Mouse (Mus musculus): ENCODE data around the gene Mrpl37.

Mrpl37 gene

GRCm38 (mm10) chr4:107019027-107019426, 47.6 kb downstream of the Mrpl37 start:
- no peak for DNase-seq (ENCODE audit: low spot score)

GRCm38 (mm10) chr4:107018521-107018920, 48.1 kb downstream of the Mrpl37 start:
- DNase-seq (ENCODE audit: low spot score) = no peak

GRCm38 (mm10) chr4:107017257-107017656, 49.4 kb downstream of the Mrpl37 start:
- DNase-seq (ENCODE audit: low spot score) = no peak

DNA sequence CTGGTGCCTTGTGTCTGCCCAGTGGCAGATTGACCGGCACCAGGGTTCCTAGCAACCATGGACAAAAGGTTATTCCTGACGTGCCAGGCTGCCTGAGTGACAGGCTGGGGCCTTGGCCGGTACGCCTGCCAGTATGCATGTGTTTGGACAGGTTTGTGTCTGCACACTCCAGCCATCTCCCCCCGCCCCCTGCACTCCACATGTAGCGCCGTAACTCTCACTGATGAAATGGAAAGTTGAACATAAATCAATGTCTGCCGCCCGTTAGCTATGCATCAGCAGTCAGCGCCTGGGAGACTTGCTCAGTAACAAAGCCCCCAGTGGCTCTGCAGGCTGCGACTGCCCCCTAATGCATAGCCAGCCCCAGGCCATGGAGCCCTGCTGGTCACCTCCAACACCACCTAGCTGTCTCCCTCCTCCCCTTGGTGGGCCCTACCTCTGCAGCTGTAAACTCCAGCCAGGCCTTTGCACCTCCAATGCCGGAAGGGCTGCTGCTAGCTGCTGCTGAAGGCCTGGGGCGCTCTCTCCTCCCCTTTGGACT, 50.6 kb downstream of the Mrpl37 start:
- DNase-seq (ENCODE audit: low spot score) = no peak

DNA sequence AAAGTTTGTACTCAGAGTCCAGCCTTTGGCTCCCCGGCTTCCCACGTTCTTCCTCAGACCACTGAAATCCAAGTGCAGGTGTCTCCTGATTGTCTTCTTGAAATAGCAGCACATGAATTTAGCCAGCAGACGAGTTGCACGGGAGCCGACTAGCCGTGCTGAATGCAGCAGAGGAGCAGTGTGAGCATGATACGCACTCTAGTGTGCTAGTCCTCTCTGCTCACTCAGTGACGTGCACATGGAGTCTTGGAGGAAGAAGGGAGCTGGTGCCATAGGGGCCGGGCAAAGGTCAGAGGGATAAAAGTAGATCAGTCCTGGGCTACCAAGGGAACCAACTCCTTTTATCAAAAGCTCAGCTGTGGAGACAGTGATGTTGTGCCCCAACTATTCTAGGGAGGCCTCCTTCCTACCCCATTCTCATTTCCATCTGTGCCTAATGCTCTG, 52.8 kb downstream of the Mrpl37 start:
- no peak for DNase-seq (ENCODE audit: low spot score)

DNA sequence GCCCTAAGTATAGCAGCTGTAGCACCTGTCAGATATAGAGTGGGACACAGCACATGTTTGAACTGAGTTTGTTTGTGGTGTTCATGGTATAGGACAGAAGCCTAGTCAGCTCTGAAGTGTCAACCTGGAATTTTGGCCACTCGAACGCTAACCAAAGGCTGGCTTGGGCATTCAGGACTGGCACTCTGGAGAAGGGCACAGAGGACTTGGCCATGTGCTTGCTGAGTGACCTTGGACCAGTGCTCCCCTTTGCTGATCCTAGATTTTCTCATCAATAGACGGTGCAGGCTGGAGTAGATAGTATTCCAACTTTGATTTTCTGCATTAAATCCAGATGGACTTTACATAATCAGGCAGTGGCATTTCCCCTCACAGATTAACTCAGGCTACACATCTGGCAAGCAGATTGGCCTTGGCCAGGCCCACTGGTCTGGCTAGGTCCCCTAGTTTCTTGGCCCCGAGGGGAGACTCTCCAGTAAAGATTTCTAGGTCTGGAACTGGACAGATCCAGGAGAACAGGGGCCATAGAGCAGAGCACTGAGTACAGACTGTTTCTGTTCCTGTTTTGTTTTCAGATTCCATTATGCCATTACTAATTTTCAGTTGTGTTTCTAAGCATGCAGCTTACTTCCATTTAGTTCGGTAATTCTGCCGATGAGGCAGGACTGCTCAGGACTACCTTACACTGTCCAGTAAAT, 53.4 kb downstream of the Mrpl37 start:
- DNase-seq (ENCODE audit: low spot score) = no peak

GRCm38 (mm10) chr4:107012574-107012973, 54.1 kb downstream of the Mrpl37 start:
- no peak for DNase-seq (ENCODE audit: low spot score)

GRCm38 (mm10) chr4:107012005-107012478, 54.6 kb downstream of the Mrpl37 start:
- DNase-seq (ENCODE audit: low spot score) = no peak

DNA sequence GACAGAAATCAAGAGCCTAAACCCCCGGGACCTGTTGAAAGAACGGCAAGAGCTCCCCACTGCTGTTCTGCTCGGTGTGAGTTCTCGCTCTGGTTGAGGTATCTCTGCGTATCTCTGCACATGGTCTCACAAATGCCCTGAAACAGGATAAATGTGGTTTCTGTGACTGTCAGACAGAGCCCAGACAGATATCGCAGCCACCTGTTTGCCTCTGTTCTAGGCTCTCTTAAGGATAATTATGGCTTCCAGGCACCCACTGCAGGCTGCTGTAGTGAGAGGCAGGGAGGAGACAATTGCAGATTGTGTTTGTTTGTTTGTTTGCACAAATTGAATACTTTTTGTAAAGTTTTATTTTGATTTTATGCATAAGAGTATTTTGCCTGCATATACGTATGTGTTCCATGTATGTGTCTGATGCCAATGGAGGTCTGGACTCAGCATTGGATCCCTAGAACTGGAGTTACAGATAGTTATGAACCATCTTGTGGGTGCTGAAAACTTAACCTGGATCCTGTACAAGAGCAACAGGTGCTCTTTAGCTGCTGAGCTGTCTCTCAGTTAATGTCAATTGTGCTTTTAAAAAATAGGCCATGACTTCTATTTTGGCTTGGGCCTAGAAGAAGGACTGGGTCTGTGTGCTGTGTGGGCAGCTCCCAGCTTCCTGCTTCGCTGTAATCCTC, 55.2 kb downstream of the Mrpl37 start:
- no peak for DNase-seq (ENCODE audit: low spot score)

DNA sequence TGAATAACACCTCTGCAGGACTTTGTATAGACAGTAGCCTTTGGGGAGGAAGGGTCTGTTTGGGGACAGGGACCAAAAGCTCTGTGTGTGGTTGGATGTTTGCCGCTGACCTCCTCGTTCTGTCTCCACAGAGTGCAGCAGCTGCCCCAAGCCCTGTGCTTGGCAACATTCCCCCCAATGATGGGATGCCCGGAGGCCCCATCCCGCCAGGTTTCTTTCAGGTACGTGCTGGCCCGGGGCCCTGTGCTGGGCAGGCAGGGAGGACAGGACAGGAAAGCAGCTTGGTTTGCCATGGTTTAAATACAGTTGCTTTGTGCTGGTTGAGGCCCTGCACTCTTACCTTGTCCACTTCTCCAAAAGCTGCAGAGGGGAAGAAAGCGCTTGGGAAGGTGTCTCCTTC, 57.1 kb downstream of the Mrpl37 start:
- DNase-seq (ENCODE audit: low spot score) = no peak

GRCm38 (mm10) chr4:107008161-107008560, 58.5 kb downstream of the Mrpl37 start:
- no peak for DNase-seq (ENCODE audit: low spot score)

- DNase-seq (ENCODE audit: low spot score) = no peak
Observed at GRCm38 (mm10) chr4:107007359-107007758, 59.3 kb downstream of the Mrpl37 start.

DNA sequence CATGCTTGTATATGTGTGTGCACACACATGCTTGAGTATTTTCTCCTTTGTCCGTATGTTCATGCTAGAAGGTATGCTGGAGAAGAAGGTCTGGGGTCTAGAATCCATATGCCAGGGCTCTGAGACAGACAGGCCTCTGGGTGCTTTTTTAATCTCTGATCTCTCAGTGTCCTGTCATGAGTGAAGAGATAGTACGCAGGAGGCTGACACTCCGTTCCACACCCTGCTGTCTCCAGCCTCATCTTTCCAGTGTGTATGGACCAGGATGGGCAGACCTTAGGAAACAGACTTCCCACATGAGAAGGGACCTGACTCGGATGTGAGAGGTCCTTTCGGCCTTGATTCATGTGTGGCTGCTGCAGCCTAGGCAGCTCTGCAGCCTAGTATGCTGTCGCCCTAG, 59.9 kb downstream of the Mrpl37 start:
- no peak for DNase-seq (ENCODE audit: low spot score)

DNA sequence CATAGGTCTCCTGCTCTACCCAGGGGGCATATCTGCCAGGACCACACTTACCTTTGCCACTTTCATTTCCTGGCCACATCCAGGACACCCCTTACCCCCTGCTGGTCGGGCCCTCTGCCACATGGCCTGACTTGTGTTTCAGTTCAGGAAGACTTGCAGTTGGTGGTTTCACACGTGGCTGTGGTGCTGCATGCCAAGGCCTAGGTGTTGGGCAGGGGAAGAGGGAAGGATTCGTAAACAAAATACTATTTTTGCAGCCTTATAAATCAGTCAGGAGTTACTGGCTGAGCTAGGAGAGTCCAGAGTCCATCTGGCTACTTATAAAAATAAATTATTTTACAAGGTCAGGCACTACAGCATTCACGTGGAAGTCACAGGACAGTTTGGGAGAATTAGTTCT, 60.4 kb downstream of the Mrpl37 start:
- DNase-seq (ENCODE audit: low spot score) = peak; percentile 36
